Mouse (Mus musculus) heart, adult 2 months (tissue): ENCODE results near the gene Ddt.

Experiments used
- CTCF ChIP-seq: fragments of 200-600 bp; IDR thresholded peaks from 2 replicates; pipeline ENCODE4 v1.8.1; 2022; ENCODE audit warnings: antibody characterized with exemption, mild to moderate bottlenecking, moderate library complexity
- EP300 ChIP-seq: fragments of 200-500 bp; IDR thresholded peaks from 2 replicates; pipeline ENCODE4 v1.6.1; 2011; ENCODE audit warnings: low read depth, low read length, control low read depth; ENCODE audit not compliant: insufficient read depth
- POLR2A ChIP-seq: fragments of 200-500 bp; IDR thresholded peaks from 2 replicates; pipeline ENCODE4 v1.6.1; 2011; ENCODE audit warnings: mild to moderate bottlenecking, low read depth, low read length, control low read depth; ENCODE audit not compliant: insufficient read depth

DNA sequence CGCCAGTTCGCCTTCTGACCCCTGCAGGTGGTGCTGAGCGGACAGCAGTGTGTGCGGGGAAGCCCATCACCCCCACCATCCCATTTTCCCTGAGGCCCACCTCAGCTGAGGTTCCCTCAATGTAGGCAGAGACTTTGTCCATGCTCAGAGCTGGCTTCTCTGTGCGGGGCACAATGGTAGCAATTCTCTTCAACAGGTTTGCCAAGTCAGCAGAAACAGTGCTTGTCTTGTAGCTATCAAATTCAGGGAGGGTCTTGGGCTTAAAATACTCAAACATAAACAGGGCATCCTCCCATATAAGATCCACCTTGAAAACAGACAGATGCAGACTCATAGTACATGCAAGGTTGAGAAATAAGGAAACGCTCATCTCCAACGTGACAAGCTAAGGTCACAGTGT, 47.8 kb downstream of the Ddt start:
- no peak for TF ChIP-seq EP300
- no peak for TF ChIP-seq CTCF
- no peak for TF ChIP-seq POLR2A
